Comparison of ENCODE assay signal across 20 mouse cellular contexts in genomic region chr12:99549811-99550210, GRCm38 (mm10). TPM values are rescaled to one million over a fixed set of nuclear protein-coding genes. Genes with fewer than 3 reads are reported as not detected.
DNase-seq lines count a peak whose midpoint lies in the region; ATAC-seq lines count a peak whose summit lies in the region.
"Had no signal": no experiment of that assay in that cellular context is flagged by ENCODE, and none has a peak within 500 bp of the region (broad histone marks: within the 10 kb centered on the region; RNA-seq: fewer than 3 reads in every experiment).

No protein-coding gene starts in this region.

- ATAC-seq in megakaryocyte progenitor cell, adult 5-6 weeks (replicated peaks; ENCODE audit: poor library complexity) = no peak
- ATAC-seq: CD4-positive, CD25-positive, alpha-beta regulatory T cell, adult 4 months; Patski had no signal

- intact Hi-C loops in heart, postnatal 14 days (cut with DNase I) = loop anchor here (5.0 kb wide), 2 partner anchors 287 to 453 kb away; no protein-coding TSS in a partner anchor

- peak; percentile 75 for DNase-seq in heart, adult 11 months
- DNase-seq in heart, postnatal 14 days = no peak
- DNase-seq in 416B (ENCODE audit: low read depth) (peak; percentile 82), adipocyte (ENCODE audit: low spot score) (peak; percentile 21)
- DNase-seq in frontal cortex, adult 2 months (ENCODE audit: extremely low spot score in 1 of 2, low spot score in 1 of 2) = no peak
- DNase-seq: adrenal gland, adult 2 months; adrenal gland, adult 8-10 months; adrenal gland, postnatal 10 days; adrenal gland, postnatal 14 days; adrenal gland, postnatal 25 days; adrenal gland, postnatal 36 days; B cell, adult 2 months; cerebellum, adult 11 months; cerebellum, adult 11-12 months; cerebellum, adult 18-20 months; cerebellum, adult 2 months; cerebellum, adult 8-10 months had no signal

RNA-seq across cellular contexts. Expression of gene Foxn3, which starts 13.6 kb away (rescaled TPM):
- total RNA-seq in heart, postnatal 14 days (2021) = 100 to 1,000 TPM; 126 to 142 TPM
- polyA plus RNA-seq in frontal cortex, adult 2 months (2012; rRNA removed) = 22.7 and 23.6 TPM in 2 replicates
- 45.5 and 55.2 TPM in 2 replicates for total RNA-seq in megakaryocyte progenitor cell, adult 5-6 weeks (2015)
- total RNA-seq in megakaryocyte progenitor cell, adult 5-6 weeks (2017) = 17.7 and 21.6 TPM in 2 replicates

Comparison
In these comparisons a context has a peak if more than half of its experiments do, and no peak if none do; other contexts are left out.
1. DNase-seq: peak in heart, adult 11 months (single experiment), 416B (single experiment) and adipocyte (single experiment); none in heart, postnatal 14 days (0 of 2) and frontal cortex, adult 2 months (0 of 2).